Mouse (Mus musculus) mouse trophoblast stem cell (cell line): ENCODE measurements around the gene Aacs.
"Not testable (repeated sequence)": the region's sequence is repeated elsewhere in the genome, so short reads cannot be mapped to it uniquely, and the experiment has no call there.

ENCODE experiments used
- in situ Hi-C, 2 experiments: fragments of 300-500 bp; cut with MseI, MboI; formaldehyde crosslinking; loops; 2 replicates in 1 of 2; 3 replicates in 1 of 2; pipeline ENCODE4 v1.15.1; 2025

Aacs gene

DNA sequence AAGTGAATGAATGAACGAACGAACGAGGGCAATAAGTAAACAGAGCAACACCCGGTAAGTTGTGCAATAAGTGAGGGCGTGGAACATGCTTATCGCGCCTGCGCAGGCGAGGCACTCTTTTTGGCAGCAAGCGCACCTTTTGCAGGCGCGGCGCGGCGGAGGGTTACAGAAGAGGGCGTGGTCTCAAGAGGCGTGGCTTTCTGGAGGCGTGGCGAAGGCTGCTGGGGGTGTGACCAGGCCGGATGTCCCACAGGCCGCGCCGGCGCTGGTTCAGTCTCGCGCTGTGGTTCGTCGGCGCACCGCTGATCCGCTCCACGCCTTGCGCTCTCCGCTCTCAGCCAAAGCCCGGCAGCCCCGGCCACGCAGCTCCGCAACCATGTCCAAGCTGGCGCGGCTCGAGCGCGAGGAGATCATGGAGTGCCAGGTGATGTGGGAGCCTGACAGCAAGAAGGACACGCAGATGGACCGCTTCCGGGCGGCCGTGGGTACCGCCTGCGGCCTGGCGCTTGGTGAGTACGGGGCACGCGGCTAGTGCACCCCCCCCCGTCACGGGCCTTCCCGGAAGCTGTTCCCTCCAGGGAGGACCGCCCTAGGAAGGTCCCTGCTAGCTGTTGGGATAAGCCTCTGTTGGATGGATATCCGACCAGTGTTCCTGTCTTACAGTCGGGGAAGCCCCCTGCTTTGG lies at the start of gene Aacs:
Aacs (plus strand) TSS at position 214 of the 685 bp plus-strand sequence.
- in situ Hi-C loops, result no loop called here

DNA sequence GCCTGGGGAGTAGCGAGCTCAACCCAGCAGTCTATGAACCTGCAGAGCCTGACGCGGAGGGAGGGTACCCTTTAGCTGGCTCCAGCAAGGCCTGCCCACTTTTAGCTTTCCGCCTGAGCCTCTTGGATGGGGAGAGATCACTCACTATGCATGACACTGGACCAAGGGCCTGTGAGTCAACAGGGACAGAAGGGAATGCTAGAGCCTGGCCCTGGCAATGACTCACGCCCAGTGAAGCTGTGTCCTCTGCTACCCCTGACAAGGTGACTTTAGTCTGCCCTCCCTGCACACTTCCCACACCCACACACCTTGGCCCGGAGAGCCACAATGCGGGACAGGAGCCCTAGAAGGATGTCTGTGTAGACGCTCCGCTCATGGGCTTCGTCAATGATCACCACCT lies 49.3 kb upstream of the Aacs start:
- in situ Hi-C loops, result no loop called here

DNA sequence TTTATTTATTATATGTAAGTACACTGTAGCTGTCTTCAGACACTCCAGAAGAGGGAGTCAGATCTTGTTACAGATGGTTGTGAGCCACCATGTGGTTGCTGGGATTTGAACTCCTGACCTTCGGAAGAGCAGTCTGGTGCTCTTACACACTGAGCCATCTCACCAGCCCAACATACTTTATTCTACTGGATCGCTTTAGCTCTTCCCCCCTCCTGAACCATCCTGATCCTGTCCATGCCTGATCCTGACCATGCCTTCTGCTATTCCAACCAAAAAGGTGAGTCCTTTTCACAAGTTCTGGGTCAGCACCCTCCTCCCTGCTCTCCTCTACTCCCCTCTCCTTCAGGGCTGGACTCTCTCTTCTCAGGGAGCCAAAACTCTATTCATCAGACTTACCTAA lies 43.3 kb upstream of the Aacs start:
- in situ Hi-C loops, result not testable (repeated sequence)

DNA sequence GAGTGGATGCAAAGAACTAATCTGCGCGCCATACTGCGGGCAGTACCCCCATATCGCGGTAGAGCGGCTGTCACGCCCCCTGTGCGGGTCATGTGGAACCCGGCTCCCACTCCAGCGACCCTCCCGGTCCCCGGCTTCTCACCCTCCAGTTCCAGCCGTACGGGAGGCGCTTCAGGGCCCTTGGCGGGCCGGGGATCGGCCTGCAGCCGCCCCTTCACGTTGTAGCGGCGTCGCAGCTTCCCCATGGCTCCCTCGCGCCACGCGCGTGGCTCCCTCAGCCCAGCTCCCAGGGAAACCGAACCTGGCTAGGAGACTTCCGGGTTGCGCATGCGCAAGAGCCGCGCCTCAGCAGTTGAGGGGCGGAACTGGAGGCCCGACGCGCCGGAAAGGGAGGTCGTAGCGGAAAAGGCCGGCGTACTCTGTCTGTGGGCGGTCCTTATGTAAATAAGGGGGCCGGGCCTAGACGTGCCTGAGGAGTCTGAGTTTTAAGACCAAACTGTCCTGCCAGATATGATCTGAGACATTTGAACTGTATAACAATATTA lies 41.7 kb upstream of the Aacs start, which contains the start of gene Dhx37:
Dhx37 (minus strand) TSS at position 329 of the 545 bp plus-strand sequence.
- in situ Hi-C loops, result no loop called here

DNA sequence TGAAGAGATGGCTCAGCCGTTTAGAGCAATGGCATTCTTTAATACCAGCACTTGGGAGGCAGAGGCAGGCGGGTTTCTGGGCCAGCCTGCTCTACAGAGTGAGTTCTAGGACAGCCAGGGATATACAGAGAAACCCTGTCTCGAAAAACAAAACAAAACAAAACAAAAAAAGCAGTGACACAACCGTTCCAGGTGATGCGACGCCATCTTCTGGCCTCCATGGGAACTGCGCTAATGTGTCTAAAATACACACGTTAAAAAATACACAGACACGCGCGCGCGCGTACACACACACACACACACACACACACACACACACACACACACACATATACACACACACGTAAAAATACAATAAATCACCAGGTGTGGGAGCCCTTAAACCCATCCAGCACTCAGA lies 41.3 kb upstream of the Aacs start:
- in situ Hi-C loops, result not testable (repeated sequence)

DNA sequence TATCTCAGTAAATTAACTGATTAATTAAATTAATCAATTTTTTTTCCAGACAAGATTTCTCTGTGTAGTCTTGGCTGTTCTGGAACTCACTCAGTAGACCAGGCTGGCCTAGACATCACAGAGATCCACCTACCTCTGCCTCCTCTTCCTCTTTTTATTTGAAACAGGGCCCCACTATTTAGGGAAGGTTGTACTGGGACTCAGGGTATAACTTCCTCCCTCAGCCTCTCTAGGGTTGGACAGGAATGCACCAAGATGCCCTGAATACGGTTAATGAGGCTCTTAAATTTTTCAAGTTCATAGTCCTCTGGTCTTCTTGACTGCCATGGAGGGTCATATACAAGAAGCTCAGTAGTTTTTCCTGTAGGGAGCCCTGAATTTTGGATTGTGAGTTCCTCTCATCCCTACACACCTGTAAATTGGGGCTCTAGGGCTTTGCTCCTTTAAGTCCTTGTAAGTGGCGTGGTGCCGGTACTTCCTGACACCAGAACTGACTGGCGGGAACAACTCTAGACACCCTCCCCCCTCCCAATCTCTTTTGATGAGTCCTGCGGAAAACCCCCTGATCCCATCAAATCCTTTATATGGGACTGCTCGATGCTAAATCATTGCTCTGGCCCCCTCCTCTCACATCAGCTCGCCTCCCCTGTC lies 34.9 kb upstream of the Aacs start:
- in situ Hi-C loops, result no loop called here

DNA sequence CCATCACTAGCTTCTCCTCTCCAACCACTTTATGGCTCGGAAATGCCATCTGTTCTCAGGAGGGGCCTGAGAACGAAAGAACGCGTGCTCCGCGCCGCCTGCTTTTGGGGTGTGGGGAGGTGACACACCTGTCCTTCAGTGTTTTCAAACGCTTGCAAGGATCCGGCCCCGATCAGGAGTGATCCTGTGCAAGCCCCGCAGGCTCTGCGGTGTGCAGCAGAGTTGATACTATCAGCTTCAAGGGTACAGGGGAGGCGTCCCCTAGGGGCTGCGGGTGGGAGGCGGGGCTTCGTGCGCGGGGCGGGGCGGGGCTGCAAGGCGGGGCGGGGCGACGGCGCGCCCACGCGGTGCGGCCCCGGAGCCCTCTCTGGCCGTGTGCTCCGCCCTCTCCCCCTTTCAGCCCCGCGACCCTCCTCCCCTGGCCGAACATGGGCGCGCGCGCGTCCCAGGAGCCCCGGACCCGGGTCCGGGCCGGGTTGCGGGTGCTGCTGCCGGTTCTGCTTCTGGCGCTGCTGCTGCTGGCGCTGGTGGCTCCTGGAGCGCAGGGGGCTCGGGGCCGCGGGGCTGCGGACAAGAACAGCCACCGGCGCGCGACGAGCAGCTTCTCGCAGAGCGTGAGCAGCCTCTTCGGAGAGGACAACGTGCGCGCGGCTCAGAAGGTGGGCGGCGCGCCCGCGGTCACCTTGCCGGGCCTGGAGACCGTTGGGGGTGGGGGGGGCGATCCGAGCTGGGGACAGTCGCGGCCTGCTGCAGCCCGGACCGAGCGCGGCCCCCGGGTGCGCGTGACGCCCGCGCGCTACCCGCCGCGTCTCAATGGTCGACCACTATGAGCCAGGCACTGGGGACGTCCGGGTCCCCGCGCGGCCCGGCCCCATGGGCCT lies 34.1 kb upstream of the Aacs start, which contains the start of gene Bri3bp:
Bri3bp (plus strand) TSS at position 335 of the 881 bp plus-strand sequence.
- in situ Hi-C loops, result no loop called here

DNA sequence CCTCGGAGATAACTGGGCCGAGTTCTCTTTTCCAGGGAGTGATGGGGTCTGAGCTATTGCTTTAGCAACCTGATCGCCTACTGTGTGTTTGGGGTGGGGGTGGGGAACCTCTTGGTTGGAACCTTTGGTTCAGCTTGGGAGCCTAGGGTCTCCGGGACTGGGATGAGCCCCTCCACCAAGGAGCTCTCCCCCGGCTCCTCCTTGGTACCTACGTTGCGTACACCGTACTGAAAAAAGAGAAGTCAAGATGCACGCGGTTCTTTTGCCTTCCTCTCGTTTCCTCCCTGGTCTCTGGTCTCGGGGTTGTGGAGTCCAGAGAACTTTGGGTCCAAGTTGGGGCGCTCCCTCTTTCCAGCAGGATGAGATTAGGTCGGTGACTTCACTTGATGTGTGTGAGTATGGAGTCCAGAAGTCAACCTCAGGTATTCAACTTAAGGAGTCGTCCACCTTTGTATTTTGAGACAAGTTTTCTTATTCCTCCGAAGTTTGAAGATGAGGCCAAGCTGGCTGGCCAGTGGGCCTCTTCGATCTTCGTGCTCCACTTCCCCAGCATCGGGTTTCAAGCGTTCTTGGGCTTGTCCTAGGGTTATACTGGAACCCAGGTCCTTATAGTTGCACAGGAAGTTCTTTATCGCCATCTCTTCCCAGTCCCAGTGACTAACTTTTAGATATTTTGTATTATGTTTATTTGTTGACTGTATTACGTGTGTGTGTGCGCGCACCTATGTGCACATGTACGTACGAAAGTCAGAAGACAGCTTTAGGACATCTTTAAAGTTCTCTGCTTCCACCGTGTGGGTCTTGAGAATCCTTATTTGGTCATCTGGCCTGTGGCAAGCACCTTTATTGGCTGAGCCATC lies 33.2 kb upstream of the Aacs start:
- in situ Hi-C loops, result no loop called here

DNA sequence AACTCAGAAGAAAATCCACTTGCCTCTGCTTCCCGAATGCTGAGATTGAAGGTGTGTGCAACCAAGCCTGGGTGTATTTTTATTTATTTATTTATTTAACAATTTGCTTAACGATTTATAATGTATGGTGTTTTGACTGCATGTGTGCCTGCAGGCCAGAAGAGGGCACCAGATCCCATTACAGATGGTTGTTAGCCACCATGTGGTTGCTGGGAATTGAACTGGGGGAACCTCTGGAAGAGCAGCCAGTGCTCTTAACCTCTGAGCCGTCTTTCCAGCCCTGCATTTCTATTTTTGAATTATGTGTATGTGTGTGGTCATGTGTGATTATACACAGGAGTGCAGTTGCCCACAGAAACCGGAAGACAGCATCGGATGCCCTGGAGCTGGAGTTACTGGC lies 32.3 kb upstream of the Aacs start:
- in situ Hi-C loops, result no loop called here

DNA sequence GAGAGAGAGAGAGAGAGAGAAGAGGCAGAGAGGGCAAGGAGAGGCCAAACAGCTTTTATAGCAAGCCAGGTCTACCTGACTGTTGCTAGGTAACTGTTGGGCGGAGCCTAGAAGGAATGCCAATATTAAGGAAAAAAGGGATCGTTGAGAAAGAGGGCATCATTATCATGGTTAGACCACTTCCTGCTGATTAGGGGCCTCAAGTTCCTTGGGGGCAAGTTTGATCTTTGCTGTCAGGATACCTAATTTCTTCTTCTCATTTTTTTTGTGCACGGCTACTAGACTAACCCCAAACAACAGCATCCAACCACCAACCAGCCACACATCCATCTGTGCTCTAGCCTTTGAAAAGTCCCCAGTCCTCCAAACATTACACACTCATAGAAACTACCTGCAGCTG lies 31.7 kb upstream of the Aacs start:
- in situ Hi-C loops, result no loop called here

DNA sequence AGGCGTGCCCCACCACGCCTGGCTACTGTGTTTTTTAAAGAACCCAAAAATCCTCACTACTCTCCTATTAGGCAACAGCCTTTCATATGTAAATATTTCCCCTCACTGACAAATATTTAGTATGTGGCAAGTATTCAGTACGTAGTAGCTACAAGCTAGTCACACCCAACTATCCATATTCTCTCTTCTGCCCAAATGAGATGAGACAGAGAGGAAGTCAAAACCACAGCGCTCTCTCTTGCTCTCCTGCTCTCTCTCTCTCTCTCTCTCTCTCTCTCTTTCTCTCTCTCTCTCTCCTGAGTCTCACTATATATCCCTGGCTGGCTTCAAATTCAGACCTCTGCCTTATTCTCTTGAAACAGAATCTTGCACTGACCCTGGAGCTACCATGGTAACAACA lies 31.1 kb upstream of the Aacs start:
- in situ Hi-C loops, result no loop called here

DNA sequence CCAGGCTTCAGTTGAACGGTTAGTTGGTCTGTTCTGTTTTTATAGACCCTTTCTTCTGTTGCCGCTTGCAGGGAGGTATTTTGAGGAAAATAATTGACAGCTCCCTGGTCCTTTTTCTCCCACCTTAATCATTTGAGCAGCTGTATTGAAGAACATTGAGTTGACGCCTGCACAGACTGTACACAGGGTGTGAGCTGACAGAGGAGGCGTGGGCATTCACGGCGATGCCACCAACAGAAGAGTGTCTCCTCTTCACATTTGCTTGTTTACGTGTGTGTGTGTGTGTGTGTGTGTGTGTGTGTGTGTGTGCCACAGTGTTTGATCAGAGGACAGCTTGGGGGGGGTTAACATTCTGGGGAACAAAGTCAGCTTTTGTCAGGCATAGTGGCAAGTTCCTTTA lies 29.3 kb upstream of the Aacs start:
- in situ Hi-C loops, result no loop called here

DNA sequence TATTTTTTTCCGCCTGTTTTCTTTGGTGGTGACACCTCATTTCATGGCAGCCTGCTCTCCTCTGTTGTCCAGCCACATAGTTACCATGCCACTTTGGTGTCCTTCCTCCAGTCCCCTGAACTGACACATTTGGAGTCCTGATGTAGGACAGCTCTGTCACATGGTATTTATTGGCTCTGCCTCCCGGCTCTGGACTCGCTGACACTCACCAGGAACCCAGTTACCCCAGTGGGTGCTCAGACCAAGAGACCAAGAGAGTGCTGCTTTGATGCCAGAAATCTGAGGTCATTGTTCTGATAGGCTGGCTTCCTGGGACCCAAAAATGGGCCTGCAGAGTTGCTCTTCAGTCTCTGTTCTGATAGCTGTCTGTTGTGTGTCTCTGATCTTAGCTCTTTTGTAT lies 27.6 kb upstream of the Aacs start:
- in situ Hi-C loops, result no loop called here

DNA sequence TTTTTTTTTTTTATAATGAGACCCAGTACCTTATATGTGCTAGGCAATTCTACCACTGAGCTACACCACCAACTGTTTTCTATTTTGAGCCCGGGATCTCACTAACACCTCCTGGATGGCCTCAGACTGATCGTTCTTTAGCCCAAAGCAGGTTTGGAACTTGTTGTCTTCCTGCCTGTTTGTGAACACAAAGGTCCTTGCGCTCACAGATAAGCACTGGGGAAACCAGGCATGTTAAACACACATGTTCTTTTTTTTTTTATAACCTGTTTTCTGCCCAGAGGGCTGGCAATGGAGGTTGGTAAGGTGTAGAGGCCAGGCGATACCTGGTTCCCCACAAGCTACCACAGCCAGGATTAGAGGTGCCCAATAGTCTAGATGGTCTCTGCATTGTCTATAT lies 27.0 kb upstream of the Aacs start:
- in situ Hi-C loops, result no loop called here

DNA sequence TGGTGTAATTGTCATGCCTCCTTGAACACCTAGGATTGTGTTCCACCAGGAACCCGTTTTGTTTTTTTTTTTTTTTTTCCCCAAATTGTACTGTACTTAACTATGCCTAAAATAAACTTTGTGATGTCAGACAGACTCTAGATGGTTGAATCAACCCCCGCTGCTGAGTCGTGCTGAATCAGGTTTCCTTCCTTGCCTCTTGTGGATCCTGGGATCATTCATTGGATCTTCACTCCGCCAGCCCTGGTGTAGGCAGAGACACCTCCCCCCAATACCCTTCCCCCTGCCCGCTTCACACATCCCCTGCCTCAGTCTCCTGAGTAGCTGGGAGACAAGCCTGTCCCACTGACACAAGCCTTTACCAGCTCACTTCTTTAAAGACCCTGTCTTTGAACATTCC lies 26.3 kb upstream of the Aacs start:
- in situ Hi-C loops, result no loop called here

DNA sequence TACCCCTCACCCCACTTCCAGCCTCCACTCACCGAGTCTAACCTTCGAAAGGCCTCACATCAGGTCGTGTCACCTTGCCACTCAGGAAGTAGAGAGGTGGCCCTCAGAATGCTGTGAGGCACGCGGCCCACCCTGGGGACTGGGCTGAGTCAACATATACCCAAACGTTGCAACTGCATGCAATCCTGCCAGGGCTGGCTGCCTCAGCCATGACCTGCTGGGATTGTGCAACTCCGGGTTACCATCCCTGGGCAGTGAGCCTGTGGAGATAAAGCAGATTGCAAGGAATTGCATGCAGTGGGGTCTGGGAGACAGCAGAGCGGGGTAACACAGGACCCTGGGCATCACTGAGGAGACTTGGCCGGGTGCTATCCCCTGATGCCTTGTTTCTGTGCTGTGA lies 23.0 kb upstream of the Aacs start:
- in situ Hi-C loops, result no loop called here

DNA sequence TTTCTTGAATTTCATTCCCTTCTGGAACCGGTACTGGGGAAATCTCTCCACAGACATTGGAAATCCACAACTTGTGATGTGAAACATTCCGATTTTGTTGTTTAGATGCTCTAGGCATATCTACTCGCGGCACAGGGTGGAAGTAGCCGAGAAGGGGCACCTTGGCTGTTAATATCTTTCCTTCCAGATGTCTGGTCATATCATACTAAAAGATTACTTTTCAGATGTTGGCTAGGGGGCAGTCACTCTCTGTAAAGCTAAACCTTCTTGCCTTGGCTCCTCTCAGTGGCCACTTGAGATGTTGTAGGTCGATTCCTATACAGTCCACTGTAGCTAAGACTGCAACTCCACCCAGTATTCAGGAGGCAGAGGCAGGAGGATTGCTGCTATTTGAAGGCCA lies 19.5 kb upstream of the Aacs start:
- in situ Hi-C loops, result no loop called here

DNA sequence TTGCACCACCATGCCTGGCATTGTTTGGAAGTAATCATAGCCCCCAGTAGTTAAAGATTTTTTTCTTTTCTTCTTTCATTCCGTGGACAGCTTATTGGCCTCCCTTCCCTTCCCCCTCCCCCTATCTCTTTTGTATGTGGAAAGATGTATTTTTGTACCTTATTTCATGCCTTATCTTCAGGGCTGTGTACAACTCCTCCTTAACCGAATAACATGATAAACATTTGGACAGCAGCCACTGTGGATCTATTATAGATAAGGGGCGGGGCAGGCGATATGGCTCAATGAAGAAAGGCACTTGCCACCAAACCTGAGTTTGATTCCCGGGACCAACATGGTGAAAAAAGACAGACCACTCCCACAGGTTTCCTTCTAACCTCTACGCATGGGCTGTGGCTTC lies 18.1 kb upstream of the Aacs start:
- in situ Hi-C loops, result no loop called here

DNA sequence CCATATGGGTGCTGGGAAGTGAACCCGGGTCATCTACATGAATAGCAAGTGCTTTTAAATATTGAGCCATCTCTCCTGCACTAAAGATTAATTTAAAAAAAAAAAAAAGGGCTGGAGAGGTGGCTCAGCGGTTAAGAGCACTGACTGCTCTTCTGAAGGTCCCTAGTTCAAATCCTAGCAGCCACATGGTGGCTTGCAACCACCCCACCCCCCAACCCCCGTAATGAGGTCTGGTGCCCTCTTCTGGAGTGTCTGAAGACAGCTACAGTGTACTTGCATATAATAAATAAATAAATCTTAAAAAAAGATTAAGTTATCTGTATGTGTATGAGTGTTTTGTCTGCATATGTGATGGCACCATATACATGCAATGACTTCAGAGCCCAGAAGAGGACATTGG lies 15.0 kb upstream of the Aacs start:
- in situ Hi-C loops, result no loop called here

DNA sequence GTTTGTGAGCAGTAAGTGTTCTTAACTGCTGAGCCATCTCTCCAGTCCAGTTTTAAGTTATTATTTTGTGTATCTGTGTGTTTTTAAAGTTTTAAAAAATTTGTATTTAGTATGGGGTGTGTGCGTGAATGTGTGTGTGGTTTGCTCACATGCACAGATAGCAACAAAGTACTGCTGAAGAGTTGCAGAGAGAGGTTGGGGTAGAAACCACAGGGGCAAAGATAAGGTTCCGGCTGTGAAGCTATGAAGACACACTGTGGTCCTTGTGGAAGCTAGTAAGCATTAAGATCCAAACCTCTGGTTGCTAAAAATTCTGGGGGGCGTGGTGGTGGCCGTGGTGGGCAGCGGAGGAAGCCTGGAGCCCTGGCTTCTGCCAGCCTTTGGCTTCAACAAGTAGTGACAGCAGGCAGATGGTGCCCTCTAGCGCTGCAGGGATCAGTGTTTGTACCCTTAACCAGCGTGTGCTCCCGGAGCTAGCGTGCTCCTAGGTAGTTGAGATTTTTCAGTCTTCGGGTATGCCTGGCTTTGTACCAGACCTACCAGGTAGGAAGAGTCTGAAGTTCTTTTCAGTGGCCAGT lies 13.7 kb upstream of the Aacs start:
- in situ Hi-C loops, result no loop called here

DNA sequence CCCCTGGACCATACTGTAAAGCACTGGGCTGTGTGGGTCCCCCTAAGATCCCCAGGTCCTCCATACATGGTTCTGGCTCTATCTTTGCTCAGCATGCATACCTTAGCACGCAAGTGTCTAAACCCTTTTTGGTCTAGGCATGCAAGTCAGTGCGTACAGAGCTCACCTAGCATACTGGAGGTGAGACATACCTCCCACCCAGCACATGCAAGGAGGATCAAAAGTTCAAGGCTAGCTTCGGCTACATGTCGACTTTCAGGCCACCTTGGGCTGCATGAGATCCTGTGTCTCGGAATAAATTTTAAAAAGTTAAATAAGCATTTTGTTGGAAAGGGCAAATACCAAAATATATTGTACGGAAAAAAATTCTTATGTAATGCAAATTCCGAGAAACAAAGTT lies 10.4 kb upstream of the Aacs start:
- in situ Hi-C loops, result no loop called here
